Mouse (Mus musculus) midbrain, embryonic 16.5 days (tissue): ENCODE results near the gene Ankrd11. TPM values are rescaled to one million over a fixed set of nuclear protein-coding genes. Genes with fewer than 3 reads are reported as not detected.

Source experiments
- ATAC-seq: fragments of 200-750 bp; cut with Nextera tagmentation; 2 replicates; pipeline ENCODE4 v1.8.0; 2017; ENCODE audit warnings: moderate TSS enrichment
- H3K27ac ChIP-seq: fragments of 300-500 bp; sonication (generic); 2 replicates; pipeline ENCODE4 v1.5.1; 2014; ENCODE audit warnings: mild to moderate bottlenecking, low read length, mixed read lengths
- H3K27me3 ChIP-seq: fragments of 300-500 bp; sonication (generic); 2 replicates; pipeline ENCODE4 v1.6.1; 2014; ENCODE audit warnings: low read depth, low read length, mixed read lengths; ENCODE audit not compliant: control insufficient read depth, insufficient read depth
- H3K36me3 ChIP-seq: fragments of 300-500 bp; sonication (generic); 2 replicates; pipeline ENCODE4 v1.6.1; 2014; ENCODE audit warnings: mild to moderate bottlenecking, low read length, moderate library complexity, mixed read lengths; ENCODE audit not compliant: control insufficient read depth, insufficient read depth
- H3K4me1 ChIP-seq: fragments of 300-500 bp; sonication (generic); 2 replicates; pipeline ENCODE4 v1.6.1; 2014; ENCODE audit warnings: mild to moderate bottlenecking, low read length, mixed read lengths; ENCODE audit not compliant: control insufficient read depth, insufficient read depth
- H3K4me2 ChIP-seq: fragments of 300-500 bp; sonication (generic); 2 replicates; pipeline ENCODE4 v1.6.1; 2014; ENCODE audit warnings: mild to moderate bottlenecking, low read length, mixed read lengths
- H3K4me3 ChIP-seq: fragments of 300-500 bp; sonication (generic); 2 replicates; pipeline ENCODE4 v1.5.1; 2014; ENCODE audit warnings: low read depth, mild to moderate bottlenecking, low read length, moderate library complexity, mixed read lengths
- H3K9ac ChIP-seq: fragments of 300-500 bp; sonication (generic); 2 replicates; pipeline ENCODE4 v1.6.1; 2014; ENCODE audit warnings: low read depth, low read length, mixed read lengths
- H3K9me3 ChIP-seq: fragments of 300-500 bp; sonication (generic); replicated peaks from 2 replicates; pipeline ENCODE4 v1.6.1; 2014; ENCODE audit warnings: mild to moderate bottlenecking, low read length, mixed read lengths; ENCODE audit not compliant: control insufficient read depth, poor library complexity, severe bottlenecking
- WGBS: fragments of 180-500 bp; shearing (Covaris S2); extraction: QIAGEN DNeasy Blood & Tissue Kit; methylation state at CpG from one replicate; pipeline ENCODE4 v1.1.7; 2014; 5-methylcytosine and 5-hydroxymethylcytosine counted together
- polyA plus RNA-seq: library from polyadenylated mRNA; unstranded; fragments of >200 nt; fragmentation: Nextera tagmentation; extraction: Ambion mirVana; gene quantifications from 2 replicates; pipeline ENCODE4 v1.2.1, GENCODE M21; 2015

Gene Ankrd11
- polyA plus RNA-seq, 1 experiment from 2014 or later, result 23.2 TPM

- H3K27ac ChIP-seq, result no peak overlapping the region
- H3K4me1 ChIP-seq, result no peaks in the 10 kb centered on the region
- H3K9ac ChIP-seq, result no peak overlapping the region
- H3K4me2 ChIP-seq, result no peak overlapping the region
- no peaks in the 10 kb centered on the region for H3K9me3 ChIP-seq
- H3K27me3 ChIP-seq, result no peaks in the 10 kb centered on the region
- whole genome bisulfite sequencing, result 80% methylated on average over 3 of the region's 3 CpGs
- H3K36me3 ChIP-seq, result no peaks in the 10 kb centered on the region
- H3K4me3 ChIP-seq, result no peak overlapping the region
- no peak for ATAC-seq
These were observed 36.7 kb downstream of the Ankrd11 start for GRCm38 (mm10) chr8:123005328-123005727.

- H3K4me1 ChIP-seq, result no peaks in the 10 kb centered on the region
- no peak overlapping the region for H3K4me2 ChIP-seq
- H3K4me3 ChIP-seq, result no peak overlapping the region
- 80% methylated on average over 14 of the region's 14 CpGs for WGBS
- H3K27ac ChIP-seq, result no peak overlapping the region
- H3K9me3 ChIP-seq, result no peaks in the 10 kb centered on the region
- ATAC-seq, result no peak
- H3K27me3 ChIP-seq, result no peaks in the 10 kb centered on the region
- no peaks in the 10 kb centered on the region for H3K36me3 ChIP-seq
- H3K9ac ChIP-seq, result no peak overlapping the region
These were observed 37.8 kb downstream of the Ankrd11 start for GRCm38 (mm10) chr8:123004033-123004922.

GRCm38 (mm10) chr8:123000311-123000710 is 41.8 kb downstream of the Ankrd11 start:
- Histone ChIP-seq H3K27ac (no peak overlapping the region), H3K9ac (no peak overlapping the region), H3K36me3 (no peaks in the 10 kb centered on the region), H3K4me1 (peaks cover 3% of the 10 kb centered on the region; the same call in 1 of the 2 replicates), H3K9me3 (no peaks in the 10 kb centered on the region), H3K27me3 (no peaks in the 10 kb centered on the region), H3K4me3 (no peak overlapping the region), H3K4me2 (no peak overlapping the region)
- ATAC-seq, result no peak
- WGBS, result 85% methylated on average over 2 of the region's 2 CpGs

GRCm38 (mm10) chr8:122997963-122998362 is 44.1 kb downstream of the Ankrd11 start:
- WGBS, result 74% methylated on average over 4 of the region's 4 CpGs
- H3K4me3 ChIP-seq, result no peak overlapping the region
- no peaks in the 10 kb centered on the region for H3K36me3 ChIP-seq
- no peak for ATAC-seq
- H3K9me3 ChIP-seq, result no peaks in the 10 kb centered on the region
- H3K4me1 ChIP-seq, result peaks cover 6% of the 10 kb centered on the region; the same call in 1 of the 2 replicates
- no peak overlapping the region for H3K4me2 ChIP-seq
- no peak overlapping the region for H3K27ac ChIP-seq
- no peak overlapping the region for H3K9ac ChIP-seq
- no peaks in the 10 kb centered on the region for H3K27me3 ChIP-seq

GRCm38 (mm10) chr8:122993740-122994139 is 48.3 kb downstream of the Ankrd11 start:
- H3K36me3 ChIP-seq, result no peaks in the 10 kb centered on the region
- no peak for ATAC-seq
- H3K4me2 ChIP-seq, result no peak overlapping the region
- no peaks in the 10 kb centered on the region for H3K9me3 ChIP-seq
- no peaks in the 10 kb centered on the region for H3K27me3 ChIP-seq
- no peak overlapping the region for H3K4me3 ChIP-seq
- H3K9ac ChIP-seq, result no peak overlapping the region
- 66% methylated on average over 5 of the region's 5 CpGs for WGBS
- H3K27ac ChIP-seq, result no peak overlapping the region
- peaks cover 6% of the 10 kb centered on the region; the same call in 1 of the 2 replicates for H3K4me1 ChIP-seq

GRCm38 (mm10) chr8:122993031-122993430 is 49.0 kb downstream of the Ankrd11 start:
- Histone ChIP-seq H3K4me1 (peaks cover 4% of the 10 kb centered on the region; the same call in 1 of the 2 replicates), H3K9me3 (no peaks in the 10 kb centered on the region), H3K4me2 (no peak overlapping the region), H3K9ac (no peak overlapping the region), H3K4me3 (no peak overlapping the region), H3K27ac (no peak overlapping the region), H3K36me3 (no peaks in the 10 kb centered on the region), H3K27me3 (no peaks in the 10 kb centered on the region)
- 91% methylated on average over 3 of the region's 3 CpGs for WGBS
- no peak for ATAC-seq

- no peak for ATAC-seq
- Histone ChIP-seq H3K9me3 (no peaks in the 10 kb centered on the region), H3K27me3 (no peaks in the 10 kb centered on the region), H3K27ac (no peak overlapping the region), H3K36me3 (no peaks in the 10 kb centered on the region), H3K4me2 (no peak overlapping the region), H3K4me3 (no peak overlapping the region), H3K9ac (no peak overlapping the region), H3K4me1 (peaks cover 4% of the 10 kb centered on the region)
- 37% methylated on average over 2 of the region's 2 CpGs for WGBS
These were observed 49.8 kb downstream of the Ankrd11 start for GRCm38 (mm10) chr8:122992296-122992695.

- H3K9me3 ChIP-seq, result no peaks in the 10 kb centered on the region
- peaks cover 7% of the 10 kb centered on the region for H3K4me1 ChIP-seq
- no peak overlapping the region for H3K9ac ChIP-seq
- no peak overlapping the region for H3K4me3 ChIP-seq
- ATAC-seq, result no peak
- WGBS, result 88% methylated on average over 5 of the region's 5 CpGs
- H3K27ac ChIP-seq, result no peak overlapping the region
- H3K36me3 ChIP-seq, result no peaks in the 10 kb centered on the region
- no peaks in the 10 kb centered on the region for H3K27me3 ChIP-seq
- no peak overlapping the region for H3K4me2 ChIP-seq
These were observed 50.7 kb downstream of the Ankrd11 start for GRCm38 (mm10) chr8:122991368-122991767.

GRCm38 (mm10) chr8:122989976-122990375 is 52.1 kb downstream of the Ankrd11 start:
- no peak overlapping the region for H3K4me3 ChIP-seq
- no peaks in the 10 kb centered on the region for H3K27me3 ChIP-seq
- ATAC-seq, result no peak
- H3K9me3 ChIP-seq, result no peaks in the 10 kb centered on the region
- H3K4me1 ChIP-seq, result peaks cover 7% of the 10 kb centered on the region
- no peak overlapping the region for H3K9ac ChIP-seq
- no peaks in the 10 kb centered on the region for H3K36me3 ChIP-seq
- 93% methylated on average over 2 of the region's 2 CpGs for WGBS
- H3K27ac ChIP-seq, result no peak overlapping the region
- H3K4me2 ChIP-seq, result no peak overlapping the region
